Mouse (Mus musculus) erythroblast, embryonic 14.5 days (primary cell): Measurements from ENCODE around the gene Lpar4. TPM values are rescaled to one million over a fixed set of nuclear protein-coding genes. Genes with fewer than 3 reads are reported as not detected.

ENCODE experiments used
- H3K27me3 ChIP-seq: 2 replicates; pipeline ENCODE4 v1.6.1; 2012; ENCODE audit warnings: inconsistent platforms; ENCODE audit not compliant: control insufficient read depth
- H3K36me3 ChIP-seq: 2 replicates; pipeline ENCODE4 v1.6.1; 2012; ENCODE audit warnings: mild to moderate bottlenecking, inconsistent platforms; ENCODE audit not compliant: control insufficient read depth
- H3K4me1 ChIP-seq: 2 replicates; pipeline ENCODE4 v1.6.1; 2012; ENCODE audit warnings: inconsistent platforms; ENCODE audit not compliant: control insufficient read depth
- H3K4me3 ChIP-seq: replicated peaks from 2 replicates; pipeline ENCODE3; 2012; ENCODE audit warnings: moderate library complexity, mild to moderate bottlenecking, inconsistent platforms
- H3K9me3 ChIP-seq: 2 replicates; pipeline ENCODE4 v1.6.1; 2012; ENCODE audit warnings: low read length, inconsistent platforms, mixed read lengths; ENCODE audit not compliant: control insufficient read depth
- GATA1 ChIP-seq: IDR thresholded peaks from 2 replicates; pipeline ENCODE4 v1.6.1; 2012; ENCODE audit warnings: low read length, inconsistent platforms, mixed read lengths
- TAL1 ChIP-seq: IDR thresholded peaks from 3 replicates; pipeline ENCODE4 v1.6.1; 2012; ENCODE audit warnings: low read length, inconsistent platforms, mixed read lengths
- polyA plus RNA-seq: library from polyadenylated mRNA; stranded (reverse); fragments of >175 nt; gene quantifications from 2 replicates; pipeline ENCODE4 v1.2.3, GENCODE M21; 2012

Gene Lpar4
- polyA plus RNA-seq, 1 experiment = not detected

DNA sequence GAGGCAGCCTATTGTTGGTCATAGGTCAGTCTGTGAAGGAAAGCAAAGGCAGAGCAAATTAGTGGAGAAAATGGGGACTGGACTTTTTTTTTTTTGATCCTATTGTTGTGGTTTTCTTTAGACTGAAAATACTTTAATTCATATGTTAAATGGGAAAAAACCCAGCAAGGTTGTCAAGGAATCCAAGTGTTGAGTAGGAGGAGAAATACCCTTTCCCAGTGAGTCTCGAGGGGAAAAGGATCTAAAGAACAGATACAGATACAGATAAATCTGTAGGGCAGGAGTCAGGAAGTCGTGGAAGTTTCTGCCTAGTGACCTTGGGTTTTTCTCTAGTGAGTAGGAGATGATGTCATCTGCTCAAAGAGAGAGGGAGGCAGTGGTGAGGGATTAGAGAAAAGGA is 30.6 kb downstream of the Lpar4 start:
- Histone ChIP-seq H3K4me3 (no peak overlapping the region), H3K9me3 (no peaks in the 10 kb centered on the region), H3K27me3 (no peaks in the 10 kb centered on the region), H3K4me1 (no peaks in the 10 kb centered on the region), H3K36me3 (no peaks in the 10 kb centered on the region)
- no peak for TF ChIP-seq GATA1
- no peak for TF ChIP-seq TAL1

GRCm38 (mm10) chrX:106953840-106954239 is 33.4 kb downstream of the Lpar4 start:
- no peaks in the 10 kb centered on the region for H3K36me3 ChIP-seq
- H3K9me3 ChIP-seq = no peaks in the 10 kb centered on the region
- TF ChIP-seq GATA1 (no peak), TAL1 (no peak)
- no peak overlapping the region for H3K4me3 ChIP-seq
- no peaks in the 10 kb centered on the region for H3K4me1 ChIP-seq
- no peaks in the 10 kb centered on the region for H3K27me3 ChIP-seq

DNA sequence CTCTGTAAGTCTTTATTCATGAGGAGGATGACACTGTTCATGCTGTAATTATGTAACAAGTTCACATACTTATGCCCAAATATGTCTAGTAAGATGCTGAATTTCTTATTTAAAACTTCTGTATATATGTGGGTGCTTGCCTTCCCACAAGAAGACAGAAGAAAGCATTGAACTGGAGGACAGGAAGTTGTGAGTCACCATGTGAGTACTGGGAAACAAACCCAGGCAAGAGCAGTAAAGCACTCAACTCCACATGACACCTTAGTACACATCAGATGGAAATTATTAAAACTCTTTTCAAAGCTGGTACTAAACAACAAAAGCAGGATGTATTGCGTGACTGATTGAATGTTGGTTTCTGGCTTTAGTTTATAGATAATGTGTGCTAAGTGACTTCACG is 41.8 kb downstream of the Lpar4 start:
- Histone ChIP-seq H3K4me1 (no peaks in the 10 kb centered on the region), H3K4me3 (no peak overlapping the region), H3K27me3 (no peaks in the 10 kb centered on the region), H3K36me3 (no peaks in the 10 kb centered on the region), H3K9me3 (no peaks in the 10 kb centered on the region)
- TF ChIP-seq TAL1 (no peak), GATA1 (no peak)

DNA sequence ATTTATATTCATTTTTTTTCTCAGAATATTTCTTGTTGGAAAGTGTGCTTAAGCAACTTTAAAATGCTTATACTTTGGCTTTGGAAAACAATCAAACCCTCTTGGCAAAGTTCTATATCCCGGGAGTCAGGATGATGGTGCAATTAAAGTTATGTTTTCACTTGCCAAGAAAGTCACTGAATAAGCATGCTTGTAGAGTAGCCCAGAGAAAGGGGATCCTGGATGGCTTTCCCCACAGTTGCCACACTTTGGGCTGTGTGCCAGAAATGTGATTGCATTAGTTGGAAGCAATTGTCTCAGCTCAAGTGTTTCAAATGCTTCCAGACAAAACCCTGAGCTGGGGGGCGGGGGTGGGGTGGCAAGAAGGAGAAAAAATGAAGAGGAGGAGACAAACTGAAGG is 43.9 kb downstream of the Lpar4 start:
- no peaks in the 10 kb centered on the region for H3K27me3 ChIP-seq
- no peaks in the 10 kb centered on the region for H3K36me3 ChIP-seq
- H3K4me1 ChIP-seq = no peaks in the 10 kb centered on the region
- no peak overlapping the region for H3K4me3 ChIP-seq
- H3K9me3 ChIP-seq = no peaks in the 10 kb centered on the region
- no peak for TF ChIP-seq TAL1
- no peak for TF ChIP-seq GATA1

Other genes starting within 250 kb of the Lpar4 start
- not detected in 2 replicates for gene Rtl3, start 80.0 kb upstream of the Lpar4 start, polyA plus RNA-seq
- not detected in 2 replicates for gene P2ry10, start 167.9 kb downstream of the Lpar4 start, polyA plus RNA-seq
- 0.05 TPM in 1 of 2 replicates, not detected in the other for gene P2ry10b, start 228.3 kb downstream of the Lpar4 start, polyA plus RNA-seq